In the genomic region with DNA sequence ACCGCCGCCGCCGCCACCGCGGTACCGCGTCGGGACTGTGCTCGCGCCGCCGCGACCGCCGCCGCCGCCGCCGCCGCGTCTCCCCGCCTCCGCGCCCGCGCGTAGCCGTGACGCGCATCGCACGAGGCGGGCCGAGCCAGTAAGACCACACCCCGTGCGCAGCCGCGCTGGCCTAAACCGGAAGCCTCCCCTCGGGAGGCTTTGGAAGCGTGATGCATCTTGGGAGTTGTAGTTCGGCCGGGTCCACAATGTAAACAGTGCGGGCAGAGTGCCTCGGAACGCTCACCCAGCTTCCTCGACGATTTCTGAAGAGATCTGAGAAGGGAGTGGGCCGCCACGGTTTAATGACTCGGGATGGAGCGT, we compare ENCODE assay signal across 8 mouse cellular contexts. TPM values are rescaled to one million over a fixed set of nuclear protein-coding genes. Genes with fewer than 3 reads are reported as not detected.
DNase-seq lines count a peak whose midpoint lies in the region; ATAC-seq and TF ChIP-seq lines count a peak whose summit lies in the region.

No protein-coding gene starts in this region.

- CTCF ChIA-PET in Patski (lab: Charles Lee) = no interaction called here

- no peak for TF ChIP-seq CTCF in Patski (IDR thresholded peaks at IDR 0.05)

- POLR2A ChIA-PET in Patski (lab: Charles Lee) = no interaction called here

- peak overlapping the region; percentile 86 for H3K4me3 ChIP-seq in hindbrain, embryonic 15.5 days

- no peaks in the 10 kb centered on the region for H3K36me3 ChIP-seq in hindbrain, embryonic 15.5 days

- no peaks in the 10 kb centered on the region for H3K9me3 ChIP-seq in hindbrain, embryonic 15.5 days

- peak overlapping the region; percentile 89 for H3K9ac ChIP-seq in hindbrain, embryonic 15.5 days

- peak; percentile 70 for DNase-seq in Patski (ENCODE audit: low read depth, low spot score)
- peak; percentile 96 to 97 for DNase-seq in cerebellum, postnatal 14 days
- DNase-seq in frontal cortex, postnatal 25 days (ENCODE audit: low spot score in 2 of 2) = peak; percentile 78 to 89
- peak; percentile 95 for DNase-seq in left cerebral cortex, adult 11 months (ENCODE audit: low spot score)
- peak; percentile 96 to 98 for DNase-seq in lung, postnatal 4 days
- peak; percentile 95 for DNase-seq in retina, postnatal 7 days (ENCODE audit: low read depth, low spot score)
- DNase-seq in urinary bladder, adult 2 months (ENCODE audit: low spot score) = peak; percentile 87

- WGBS in hindbrain, embryonic 15.5 days = under 1% methylated on average over 46 of the region's 53 CpGs

- in situ Hi-C loops in Patski (cut with MboI; ENCODE audit: low pct_unique_long_range_greater_than_20kb) = no loop called here

- H3K4me2 ChIP-seq in hindbrain, embryonic 15.5 days = peak overlapping the region; percentile 59

- no peaks in the 10 kb centered on the region for H3K27me3 ChIP-seq in Patski
- no peaks in the 10 kb centered on the region for H3K27me3 ChIP-seq in hindbrain, embryonic 15.5 days

- peaks cover 27% of the 10 kb centered on the region for H3K4me1 ChIP-seq in hindbrain, embryonic 15.5 days (replicated peaks)

- peak overlapping the region; percentile 96 for H3K27ac ChIP-seq in hindbrain, embryonic 15.5 days (replicated peaks)

- ATAC-seq in Patski = peak; percentile 85
- ATAC-seq in hindbrain, embryonic 15.5 days (ENCODE audit: low FRiP score, low read depth) = peak; percentile 99

RNA-seq across cellular contexts. Expression of a gene that starts 28.9 kb away (rescaled TPM):
- polyA plus RNA-seq in Patski (2021) = 50.0 TPM
- polyA plus RNA-seq in hindbrain, embryonic 15.5 days (2015; fragmentation: Nextera tagmentation; extraction: Ambion mirVana) = 36.2 TPM in 2 replicates
- 104 and 112 TPM in 2 replicates for polyA plus RNA-seq in urinary bladder, adult 2 months (2012; rRNA removed)

RNA-seq across cellular contexts. Expression of a gene that starts 58.1 kb away (rescaled TPM):
- 1.1 TPM for polyA plus RNA-seq in Patski (2021)
- polyA plus RNA-seq in hindbrain, embryonic 15.5 days (2015; fragmentation: Nextera tagmentation; extraction: Ambion mirVana) = 12.7 and 14.6 TPM in 2 replicates
- polyA plus RNA-seq in urinary bladder, adult 2 months (2012; rRNA removed) = 0.06 and 0.10 TPM in 2 replicates

Comparison
In these comparisons a context has a peak if more than half of its experiments do, and no peak if none do; other contexts are left out.
1. Peak in every context shown above with its lines: DNase-seq, ATAC-seq, H3K4me3 ChIP-seq and H3K27ac ChIP-seq.